Comparison of ENCODE assay signal across 23 mouse cellular contexts in genomic region chr9:60747672-60748071, GRCm38 (mm10). TPM values are rescaled to one million over a fixed set of nuclear protein-coding genes. Genes with fewer than 3 reads are reported as not detected.
DNase-seq lines count a peak whose midpoint lies in the region; ATAC-seq and TF ChIP-seq lines count a peak whose summit lies in the region.
"Had no signal": no experiment of that assay in that cellular context is flagged by ENCODE, and none has a peak within 500 bp of the region (broad histone marks: within the 10 kb centered on the region; RNA-seq: fewer than 3 reads in every experiment).

No protein-coding gene starts in this region.

- no peaks in the 10 kb centered on the region for H3K36me3 ChIP-seq in intestine, embryonic 15.5 days
- no peaks in the 10 kb centered on the region for H3K36me3 ChIP-seq in intestine, embryonic 16.5 days (ENCODE audit: control insufficient read depth, insufficient read depth, low read length)
- no peaks in the 10 kb centered on the region for H3K36me3 ChIP-seq in intestine, postnatal 0 days (ENCODE audit: control insufficient read depth, insufficient read depth)
- no peaks in the 10 kb centered on the region for H3K36me3 ChIP-seq in forebrain, postnatal 0 days (ENCODE audit: insufficient read depth)
- H3K36me3 ChIP-seq: G1E had no signal

- 63% methylated on average over 5 of the region's 5 CpGs for WGBS in intestine, embryonic 15.5 days
- WGBS in intestine, embryonic 16.5 days = 61% methylated on average over 5 of the region's 5 CpGs
- WGBS in intestine, postnatal 0 days = 50% methylated on average over 5 of the region's 5 CpGs
- WGBS in forebrain, postnatal 0 days = 93% methylated on average over 5 of the region's 5 CpGs

- no peaks in the 10 kb centered on the region for H3K27me3 ChIP-seq in intestine, embryonic 15.5 days (replicated peaks)
- no peaks in the 10 kb centered on the region for H3K27me3 ChIP-seq in intestine, embryonic 16.5 days (replicated peaks; ENCODE audit: control insufficient read depth, insufficient read depth, low read length)
- no peaks in the 10 kb centered on the region for H3K27me3 ChIP-seq in intestine, postnatal 0 days (replicated peaks; ENCODE audit: control insufficient read depth, insufficient read depth, low read length)
- no peaks in the 10 kb centered on the region for H3K27me3 ChIP-seq in forebrain, postnatal 0 days (ENCODE audit: insufficient read depth, low read length)
- H3K27me3 ChIP-seq: CH12.LX, Patski had no signal

- H3K27ac ChIP-seq in intestine, embryonic 15.5 days = peak overlapping the region; percentile 54
- H3K27ac ChIP-seq in intestine, embryonic 16.5 days (ENCODE audit: low read length) = peak overlapping the region; percentile 60
- no peak overlapping the region; the same call in 1 of the 2 replicates for H3K27ac ChIP-seq in intestine, postnatal 0 days (ENCODE audit: low read depth, low read length)
- H3K27ac ChIP-seq in forebrain, postnatal 0 days (ENCODE audit: low read depth, low read length) = no peak overlapping the region

- no peak for TF ChIP-seq CTCF in intestine, postnatal 0 days (IDR thresholded peaks at IDR 0.05; ENCODE audit: low read depth)
- TF ChIP-seq CTCF in forebrain, postnatal 0 days (IDR thresholded peaks at IDR 0.05; ENCODE audit: low read depth) = no peak

- no peak for DNase-seq in forebrain, postnatal 0 days
- no peak for DNase-seq in adrenal gland, adult (ENCODE audit: inconsistent age in 2 of 2, low spot score in 1 of 2)
- DNase-seq: adrenal gland, adult 2 months; adrenal gland, adult 8-10 months; adrenal gland, postnatal 10 days; adrenal gland, postnatal 14 days; adrenal gland, postnatal 25 days; adrenal gland, postnatal 36 days; B cell, adult 2 months; cerebellum, adult 11 months; cerebellum, adult 11-12 months; cerebellum, adult 18-20 months; cerebellum, adult 2 months; cerebellum, adult 8-10 months had no signal

- no peak overlapping the region for H3K4me3 ChIP-seq in intestine, embryonic 15.5 days (replicated peaks)
- H3K4me3 ChIP-seq in intestine, embryonic 16.5 days (ENCODE audit: low read length) = no peak overlapping the region
- H3K4me3 ChIP-seq in intestine, postnatal 0 days (ENCODE audit: low read depth, low read length) = no peak overlapping the region
- no peak overlapping the region for H3K4me3 ChIP-seq in forebrain, postnatal 0 days (ENCODE audit: low read depth, low read length)

- H3K9me3 ChIP-seq in intestine, embryonic 15.5 days = no peaks in the 10 kb centered on the region
- no peaks in the 10 kb centered on the region for H3K9me3 ChIP-seq in intestine, embryonic 16.5 days (ENCODE audit: control insufficient read depth, low read length)
- no peaks in the 10 kb centered on the region for H3K9me3 ChIP-seq in intestine, postnatal 0 days (ENCODE audit: control insufficient read depth)
- no peaks in the 10 kb centered on the region for H3K9me3 ChIP-seq in forebrain, postnatal 0 days (ENCODE audit: low read length)

- ATAC-seq in intestine, embryonic 15.5 days = peak; percentile 27; the same call in 1 of the 2 replicates
- peak; percentile 57; the same call in 1 of the 2 replicates for ATAC-seq in intestine, embryonic 16.5 days
- peak; percentile 67 for ATAC-seq in intestine, postnatal 0 days
- ATAC-seq in activated CD4-positive, CD25-positive, alpha-beta regulatory T cell, adult 4 months = no peak
- ATAC-seq in forebrain, postnatal 0 days = no peak
- ATAC-seq: CD4-positive, CD25-positive, alpha-beta regulatory T cell, adult 4 months; Patski had no signal

- H3K9ac ChIP-seq in intestine, embryonic 15.5 days = no peak overlapping the region
- no peak overlapping the region for H3K9ac ChIP-seq in intestine, embryonic 16.5 days (ENCODE audit: low read depth, low read length)
- H3K9ac ChIP-seq in intestine, postnatal 0 days (ENCODE audit: low read depth, low read length) = no peak overlapping the region
- no peak overlapping the region for H3K9ac ChIP-seq in forebrain, postnatal 0 days

- H3K4me2 ChIP-seq in intestine, embryonic 15.5 days (replicated peaks) = no peak overlapping the region
- H3K4me2 ChIP-seq in intestine, embryonic 16.5 days (ENCODE audit: low read depth, low read length) = no peak overlapping the region
- H3K4me2 ChIP-seq in intestine, postnatal 0 days (replicated peaks; ENCODE audit: low read depth) = no peak overlapping the region
- no peak overlapping the region for H3K4me2 ChIP-seq in forebrain, postnatal 0 days (ENCODE audit: low read depth)

- H3K4me1 ChIP-seq in intestine, embryonic 15.5 days (replicated peaks) = peaks cover 15% of the 10 kb centered on the region; the same call in 1 of the 2 replicates
- H3K4me1 ChIP-seq in intestine, embryonic 16.5 days (ENCODE audit: control insufficient read depth, insufficient read depth, low read length) = peaks cover 16% of the 10 kb centered on the region; the same call in 1 of the 2 replicates
- peaks cover 3% of the 10 kb centered on the region; the same call in 1 of the 2 replicates for H3K4me1 ChIP-seq in intestine, postnatal 0 days (replicated peaks; ENCODE audit: control insufficient read depth, insufficient read depth, low read length)
- H3K4me1 ChIP-seq in forebrain, postnatal 0 days (ENCODE audit: insufficient read depth) = 0 out of 2 replicates have a peak, but pooled peaks cover 6% of the 10 kb centered on the region

RNA-seq across cellular contexts. Expression of gene Larp6, which starts 34.9 kb away (rescaled TPM):
- 1.6 and 1.8 TPM in 2 replicates for polyA plus RNA-seq in intestine, embryonic 15.5 days (2015; fragmentation: Nextera tagmentation; extraction: Ambion mirVana)
- polyA plus RNA-seq in intestine, embryonic 16.5 days (2015; fragmentation: Nextera tagmentation; extraction: Ambion mirVana) = 1.6 and 1.7 TPM in 2 replicates
- polyA plus RNA-seq in intestine, postnatal 0 days (2015; fragmentation: Nextera tagmentation; extraction: Ambion mirVana) = 1.1 and 1.2 TPM in 2 replicates
- polyA plus RNA-seq in activated CD4-positive, CD25-positive, alpha-beta regulatory T cell, adult 4 months (2017; shearing (Covaris generic)) = not detected
- 31.2 and 34.4 TPM in 2 replicates for total RNA-seq in forebrain, postnatal 0 days (2014; rRNA removed)
- polyA plus RNA-seq in forebrain, postnatal 0 days (2015; fragmentation: Nextera tagmentation; extraction: Ambion mirVana) = 22.0 and 23.8 TPM in 2 replicates
- total RNA-seq: CH12.LX, G1E, MEL had no signal
- polyA plus RNA-seq: CD4-positive, CD25-positive, alpha-beta regulatory T cell, adult 4 months; G1E; Patski had no signal

RNA-seq across cellular contexts. Expression of gene Uaca, which starts 46.7 kb away (rescaled TPM):
- polyA plus RNA-seq in intestine, embryonic 15.5 days (2015; fragmentation: Nextera tagmentation; extraction: Ambion mirVana) = 56.3 and 58.8 TPM in 2 replicates
- polyA plus RNA-seq in intestine, embryonic 16.5 days (2015; fragmentation: Nextera tagmentation; extraction: Ambion mirVana) = 56.8 and 60.7 TPM in 2 replicates
- polyA plus RNA-seq in intestine, postnatal 0 days (2015; fragmentation: Nextera tagmentation; extraction: Ambion mirVana) = 34.6 and 39.3 TPM in 2 replicates
- polyA plus RNA-seq in activated CD4-positive, CD25-positive, alpha-beta regulatory T cell, adult 4 months (2017; shearing (Covaris generic)) = not detected
- total RNA-seq in forebrain, postnatal 0 days (2014; rRNA removed) = 6.2 and 8.9 TPM in 2 replicates
- polyA plus RNA-seq in forebrain, postnatal 0 days (2015; fragmentation: Nextera tagmentation; extraction: Ambion mirVana) = 8.8 and 10.2 TPM in 2 replicates
- polyA plus RNA-seq: CD4-positive, CD25-positive, alpha-beta regulatory T cell, adult 4 months; G1E had no signal

RNA-seq across cellular contexts. Expression of gene Lrrc49, which starts 59.7 kb away (rescaled TPM):
- polyA plus RNA-seq in intestine, embryonic 15.5 days (2015; fragmentation: Nextera tagmentation; extraction: Ambion mirVana) = 11.6 and 14.7 TPM in 2 replicates
- 10.7 and 11.7 TPM in 2 replicates for polyA plus RNA-seq in intestine, embryonic 16.5 days (2015; fragmentation: Nextera tagmentation; extraction: Ambion mirVana)
- 8.1 and 10.1 TPM in 2 replicates for polyA plus RNA-seq in intestine, postnatal 0 days (2015; fragmentation: Nextera tagmentation; extraction: Ambion mirVana)
- 1 to 10 TPM in 1 of 2 experiments, under 1 TPM in 1; 0.96 to 1.6 TPM for polyA plus RNA-seq in activated CD4-positive, CD25-positive, alpha-beta regulatory T cell, adult 4 months (2017; shearing (Covaris generic))
- 85.5 and 85.6 TPM in 2 replicates for total RNA-seq in forebrain, postnatal 0 days (2014; rRNA removed)
- 64.3 and 69.6 TPM in 2 replicates for polyA plus RNA-seq in forebrain, postnatal 0 days (2015; fragmentation: Nextera tagmentation; extraction: Ambion mirVana)

Comparison
In these comparisons a context has a peak if more than half of its experiments do, and no peak if none do; other contexts are left out.
1. H3K27ac ChIP-seq: peak in intestine, embryonic 15.5 days (single experiment) and intestine, embryonic 16.5 days (single experiment); none in intestine, postnatal 0 days (single experiment) and forebrain, postnatal 0 days (single experiment).
2. ATAC-seq: peak in intestine, embryonic 15.5 days (single experiment), intestine, embryonic 16.5 days (single experiment) and intestine, postnatal 0 days (single experiment); none in activated CD4-positive, CD25-positive, alpha-beta regulatory T cell, adult 4 months (single experiment) and forebrain, postnatal 0 days (single experiment).